Mouse (Mus musculus): ENCODE measurements around the gene Prkce.

GRCm38 (mm10) chr17:86299576-86299975 is 132.0 kb downstream of the Prkce start:
- no peak for TF ChIP-seq POLR2A (IDR thresholded peaks at IDR 0.05; ENCODE audit: low read depth, low read length)
- TF ChIP-seq CTCF (IDR thresholded peaks at IDR 0.05; ENCODE audit: borderline replicate concordance, insufficient read depth, low read length): no peak
